Mouse (Mus musculus): ENCODE results near the gene Trove2. TPM values are rescaled to one million over a fixed set of nuclear protein-coding genes. Genes with fewer than 3 reads are reported as not detected.
A peak's percentile ranks its signal among the peaks of the same experiment; 100 is the strongest.

Gene Trove2
- polyA plus RNA-seq, 1 experiment from 2014 or later, result 7.7 TPM

DNA sequence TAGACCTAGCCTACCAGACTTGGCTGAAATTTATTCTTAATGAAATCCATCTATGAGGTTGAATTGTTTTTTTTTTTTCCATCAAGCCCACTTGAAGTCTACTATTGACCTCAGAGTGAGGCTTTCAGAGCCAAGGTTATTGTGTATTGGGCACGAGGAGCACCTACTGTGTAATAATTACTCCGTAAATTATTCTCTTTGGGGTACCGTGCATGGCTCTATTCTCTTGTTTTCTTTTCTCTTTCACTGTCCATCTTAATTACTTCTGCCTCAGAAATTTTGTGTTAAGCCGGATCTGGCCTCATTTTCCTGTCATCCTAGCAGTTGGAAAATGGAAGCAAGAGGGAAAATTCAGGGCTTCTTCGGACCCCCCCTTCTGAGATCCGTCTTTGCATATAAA, 34.7 kb downstream of the Trove2 start:
- Histone ChIP-seq H3K27me3 (replicated peaks; ENCODE audit: control insufficient read depth, insufficient read depth, low read length) (no peaks in the 10 kb centered on the region), H3K4me2 (no peak overlapping the region), H3K9ac (ENCODE audit: low read depth, low read length) (no peak overlapping the region), H3K4me3 (ENCODE audit: low read depth, low read length) (no peak overlapping the region), H3K27ac (ENCODE audit: low read depth, low read length) (no peak overlapping the region), H3K9me3 (ENCODE audit: control insufficient read depth, low read length) (no peaks in the 10 kb centered on the region), H3K36me3 (ENCODE audit: control insufficient read depth, insufficient read depth, low read length) (peaks cover 9% of the 10 kb centered on the region; the same call in 1 of the 2 replicates), H3K4me1 (replicated peaks; ENCODE audit: control insufficient read depth, insufficient read depth, low read length) (no peaks in the 10 kb centered on the region; the same call in 1 of the 2 replicates)
- ATAC-seq (replicated peaks; ENCODE audit: low FRiP score) (no peak), DNase-seq (ENCODE audit: low spot score) (no peak)
- 94% methylated on average over 6 of the region's 6 CpGs for WGBS

GRCm38 (mm10) chr1:143741331-143741730, 35.5 kb downstream of the Trove2 start:
- DNase-seq (ENCODE audit: low spot score) (no peak), ATAC-seq (replicated peaks; ENCODE audit: low FRiP score) (no peak)
- Histone ChIP-seq H3K36me3 (ENCODE audit: control insufficient read depth, insufficient read depth, low read length) (peaks cover 9% of the 10 kb centered on the region; the same call in 1 of the 2 replicates), H3K4me3 (ENCODE audit: low read depth, low read length) (no peak overlapping the region), H3K9me3 (ENCODE audit: control insufficient read depth, low read length) (no peaks in the 10 kb centered on the region), H3K27me3 (replicated peaks; ENCODE audit: control insufficient read depth, insufficient read depth, low read length) (no peaks in the 10 kb centered on the region), H3K9ac (ENCODE audit: low read depth, low read length) (no peak overlapping the region), H3K4me1 (replicated peaks; ENCODE audit: control insufficient read depth, insufficient read depth, low read length) (no peaks in the 10 kb centered on the region; the same call in 1 of the 2 replicates), H3K4me2 (no peak overlapping the region; the same call in 1 of the 2 replicates), H3K27ac (ENCODE audit: low read depth, low read length) (no peak overlapping the region)
- 75% methylated on average over 5 of the region's 5 CpGs for WGBS

GRCm38 (mm10) chr1:143740581-143740980, 36.3 kb downstream of the Trove2 start:
- DNase-seq (ENCODE audit: low spot score) (no peak), ATAC-seq (replicated peaks; ENCODE audit: low FRiP score) (no peak)
- Histone ChIP-seq H3K27ac (ENCODE audit: low read depth, low read length) (no peak overlapping the region), H3K9me3 (ENCODE audit: control insufficient read depth, low read length) (no peaks in the 10 kb centered on the region), H3K4me3 (ENCODE audit: low read depth, low read length) (peak overlapping the region; percentile 84), H3K36me3 (ENCODE audit: control insufficient read depth, insufficient read depth, low read length) (peaks cover 9% of the 10 kb centered on the region; the same call in 1 of the 2 replicates), H3K27me3 (replicated peaks; ENCODE audit: control insufficient read depth, insufficient read depth, low read length) (no peaks in the 10 kb centered on the region), H3K4me1 (replicated peaks; ENCODE audit: control insufficient read depth, insufficient read depth, low read length) (no peaks in the 10 kb centered on the region; the same call in 1 of the 2 replicates), H3K4me2 (peak overlapping the region; percentile 72), H3K9ac (ENCODE audit: low read depth, low read length) (no peak overlapping the region)
- 87% methylated on average over 9 of the region's 10 CpGs for WGBS

DNA sequence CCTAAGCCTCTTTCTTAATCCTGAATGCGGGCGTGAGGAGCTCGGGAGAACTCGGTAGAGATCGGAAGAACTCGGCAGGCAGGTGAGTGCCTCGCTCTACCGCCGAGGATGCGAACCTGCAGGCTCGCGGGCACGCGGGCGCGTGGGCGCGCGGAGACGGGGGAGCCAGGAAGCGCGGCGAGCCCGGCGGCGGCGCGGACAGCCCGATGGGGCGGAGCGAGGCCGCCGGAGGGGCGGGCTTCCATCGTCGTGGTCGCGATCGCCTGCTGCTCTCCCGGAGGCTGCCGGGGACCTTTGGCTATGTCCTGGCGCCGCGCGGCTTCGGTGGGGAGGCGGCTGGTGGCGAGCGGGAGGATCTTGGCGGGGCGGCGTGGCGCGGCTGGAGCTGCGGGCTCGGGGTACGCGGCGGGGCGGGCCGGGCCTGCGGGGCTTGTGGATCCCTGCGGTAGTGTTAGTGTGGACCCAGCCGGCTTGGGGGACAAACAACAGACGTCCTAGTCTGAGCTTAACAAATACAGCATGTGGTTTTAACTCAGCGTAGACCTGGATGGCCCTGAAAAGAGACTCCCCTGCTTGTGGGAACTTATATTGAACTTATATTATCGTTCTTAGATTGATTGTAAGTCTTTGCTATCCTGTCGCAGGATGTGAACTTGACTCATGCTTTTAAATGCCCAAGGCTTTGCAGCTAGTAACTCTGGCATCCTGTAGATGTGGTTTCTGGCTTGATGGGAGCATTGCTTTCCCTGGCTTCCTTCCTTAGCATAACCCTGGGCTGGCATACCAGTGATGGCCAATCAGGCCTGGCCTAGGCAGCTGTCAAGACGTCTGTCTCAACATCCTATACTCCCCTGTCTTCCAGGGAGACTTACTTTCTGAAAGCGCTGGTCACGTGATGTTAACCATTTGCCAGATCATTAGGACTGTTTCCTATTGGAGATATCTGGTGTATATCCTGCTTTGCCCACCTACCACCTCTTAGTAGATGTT, 37.2 kb downstream of the Trove2 start:
- WGBS, result under 1% methylated on average over 60 of the region's 71 CpGs
- peak overlapping the region; percentile 82 for H3K27ac ChIP-seq (ENCODE audit: low read depth, low read length)
- peak overlapping the region; percentile 81 for H3K9ac ChIP-seq (ENCODE audit: low read depth, low read length)
- H3K9me3 ChIP-seq (ENCODE audit: control insufficient read depth, low read length), result no peaks in the 10 kb centered on the region
- H3K4me1 ChIP-seq (replicated peaks; ENCODE audit: control insufficient read depth, insufficient read depth, low read length), result no peaks in the 10 kb centered on the region; the same call in 1 of the 2 replicates
- peaks cover 5% of the 10 kb centered on the region; the same call in 1 of the 2 replicates for H3K36me3 ChIP-seq (ENCODE audit: control insufficient read depth, insufficient read depth, low read length)
- ATAC-seq (replicated peaks; ENCODE audit: low FRiP score), result peak; percentile 88
- H3K27me3 ChIP-seq (replicated peaks; ENCODE audit: control insufficient read depth, insufficient read depth, low read length), result no peaks in the 10 kb centered on the region
- DNase-seq (ENCODE audit: low spot score), result peak; percentile 89
- peak overlapping the region; percentile 72 for H3K4me2 ChIP-seq
- peak overlapping the region; percentile 84 for H3K4me3 ChIP-seq (ENCODE audit: low read depth, low read length)

- WGBS, result 26% methylated on average over 11 of the region's 11 CpGs
Observed at GRCm38 (mm10) chr1:143738811-143739210, 38.1 kb downstream of the Trove2 start.

DNA sequence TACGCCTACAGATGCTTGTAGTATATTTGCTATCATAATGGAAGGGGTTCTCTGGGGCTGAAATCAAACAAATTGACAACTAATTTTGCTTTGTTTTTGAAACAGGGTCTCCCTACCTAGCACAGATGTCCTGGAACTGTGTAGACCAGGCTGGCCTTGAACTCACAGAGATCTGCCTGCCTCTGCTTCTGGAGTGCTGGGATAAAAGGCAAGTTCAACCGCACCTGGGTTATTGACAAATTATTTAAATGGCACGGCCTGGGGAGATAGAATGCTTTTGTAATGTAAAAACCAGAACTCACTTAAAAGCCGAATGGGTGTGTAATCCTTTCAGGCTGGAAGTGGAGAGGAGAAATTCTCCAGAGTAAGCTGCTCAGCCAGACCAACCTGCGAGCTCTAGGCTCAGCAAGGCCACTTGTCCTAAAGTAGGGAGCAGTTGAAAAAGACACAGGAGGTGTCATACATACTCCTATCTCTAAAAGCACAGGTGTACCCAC, 42.9 kb downstream of the Trove2 start:
- DNase-seq (ENCODE audit: low spot score) (no peak), ATAC-seq (replicated peaks; ENCODE audit: low FRiP score) (no peak)
- Histone ChIP-seq H3K9me3 (ENCODE audit: control insufficient read depth, low read length) (no peaks in the 10 kb centered on the region), H3K4me3 (ENCODE audit: low read depth, low read length) (no peak overlapping the region), H3K4me2 (no peak overlapping the region), H3K27me3 (replicated peaks; ENCODE audit: control insufficient read depth, insufficient read depth, low read length) (no peaks in the 10 kb centered on the region), H3K36me3 (ENCODE audit: control insufficient read depth, insufficient read depth, low read length) (no peaks in the 10 kb centered on the region), H3K9ac (ENCODE audit: low read depth, low read length) (no peak overlapping the region), H3K4me1 (replicated peaks; ENCODE audit: control insufficient read depth, insufficient read depth, low read length) (no peaks in the 10 kb centered on the region), H3K27ac (ENCODE audit: low read depth, low read length) (no peak overlapping the region)
- 81% methylated on average over 5 of the region's 5 CpGs for WGBS

More at GRCm38 (mm10) chr1:143738811-143739210, 38.1 kb downstream of the Trove2 start:
- Histone ChIP-seq H3K9ac (ENCODE audit: low read depth, low read length) (peak overlapping the region; percentile 81), H3K4me3 (ENCODE audit: low read depth, low read length) (peak overlapping the region; percentile 84), H3K36me3 (ENCODE audit: control insufficient read depth, insufficient read depth, low read length) (peaks cover 5% of the 10 kb centered on the region; the same call in 1 of the 2 replicates), H3K4me2 (peak overlapping the region; percentile 72), H3K9me3 (ENCODE audit: control insufficient read depth, low read length) (no peaks in the 10 kb centered on the region), H3K27ac (ENCODE audit: low read depth, low read length) (peak overlapping the region; percentile 55; the same call in 1 of the 2 replicates), H3K4me1 (replicated peaks; ENCODE audit: control insufficient read depth, insufficient read depth, low read length) (no peaks in the 10 kb centered on the region; the same call in 1 of the 2 replicates), H3K27me3 (replicated peaks; ENCODE audit: control insufficient read depth, insufficient read depth, low read length) (no peaks in the 10 kb centered on the region)
- ATAC-seq (replicated peaks; ENCODE audit: low FRiP score), result 0 out of 2 replicates have a peak, but pooled peaks have one; percentile 6
- no peak for DNase-seq (ENCODE audit: low spot score)

DNA sequence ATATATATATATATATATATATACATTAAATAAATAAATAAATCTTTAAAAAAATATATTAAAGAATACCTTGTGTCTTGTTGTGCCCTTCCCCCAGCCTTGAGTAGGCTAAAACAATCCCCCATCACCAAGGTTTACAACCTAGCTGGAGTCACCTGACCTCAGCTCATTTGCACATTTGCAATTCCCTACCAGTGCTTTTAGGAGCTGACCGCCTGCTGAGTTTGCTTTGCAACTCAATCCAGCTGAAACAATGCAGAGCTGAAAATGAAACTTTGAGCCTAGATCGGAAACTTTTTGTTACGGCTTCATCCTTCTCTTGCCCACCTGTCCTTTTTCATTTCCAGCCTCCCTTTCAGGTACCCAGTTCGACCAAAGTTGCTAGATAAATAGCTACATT, 45.2 kb downstream of the Trove2 start:
- DNase-seq (ENCODE audit: low spot score) (no peak), ATAC-seq (replicated peaks; ENCODE audit: low FRiP score) (no peak)
- Histone ChIP-seq H3K36me3 (ENCODE audit: control insufficient read depth, insufficient read depth, low read length) (no peaks in the 10 kb centered on the region), H3K4me1 (replicated peaks; ENCODE audit: control insufficient read depth, insufficient read depth, low read length) (no peaks in the 10 kb centered on the region), H3K4me3 (ENCODE audit: low read depth, low read length) (no peak overlapping the region), H3K9ac (ENCODE audit: low read depth, low read length) (no peak overlapping the region), H3K27me3 (replicated peaks; ENCODE audit: control insufficient read depth, insufficient read depth, low read length) (no peaks in the 10 kb centered on the region), H3K9me3 (ENCODE audit: control insufficient read depth, low read length) (no peaks in the 10 kb centered on the region), H3K4me2 (no peak overlapping the region), H3K27ac (ENCODE audit: low read depth, low read length) (no peak overlapping the region)
- WGBS, result 54% methylated on average over 4 of the region's 4 CpGs

DNA sequence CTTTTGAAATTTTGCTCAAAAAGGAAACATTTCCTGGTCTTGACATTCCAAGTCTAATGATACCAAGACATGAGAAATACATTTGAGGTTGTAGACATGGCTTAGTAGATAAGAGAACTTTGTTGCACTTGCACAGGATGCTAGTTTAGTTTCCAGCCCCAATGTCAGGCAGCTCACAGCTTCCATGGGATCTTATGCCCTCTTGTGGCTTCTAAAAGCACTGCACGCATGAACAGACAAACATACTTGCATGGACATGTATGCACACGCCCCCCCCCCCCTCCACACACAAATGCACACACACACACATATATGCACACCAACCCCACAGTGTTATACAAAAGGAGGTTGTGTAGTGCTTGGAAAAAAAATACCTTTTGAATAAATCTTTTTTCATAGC, 46.0 kb downstream of the Trove2 start:
- no peaks in the 10 kb centered on the region for H3K36me3 ChIP-seq (ENCODE audit: control insufficient read depth, insufficient read depth, low read length)
- H3K9me3 ChIP-seq (ENCODE audit: control insufficient read depth, low read length), result no peaks in the 10 kb centered on the region
- no peak overlapping the region for H3K9ac ChIP-seq (ENCODE audit: low read depth, low read length)
- no peaks in the 10 kb centered on the region for H3K27me3 ChIP-seq (replicated peaks; ENCODE audit: control insufficient read depth, insufficient read depth, low read length)
- peak; percentile 60; the same call in 1 of the 2 replicates for ATAC-seq (replicated peaks; ENCODE audit: low FRiP score)
- H3K27ac ChIP-seq (ENCODE audit: low read depth, low read length), result no peak overlapping the region
- DNase-seq (ENCODE audit: low spot score), result no peak
- WGBS, result 67% methylated on average over 2 of the region's 2 CpGs
- H3K4me3 ChIP-seq (ENCODE audit: low read depth, low read length), result no peak overlapping the region
- H3K4me2 ChIP-seq, result no peak overlapping the region
- no peaks in the 10 kb centered on the region for H3K4me1 ChIP-seq (replicated peaks; ENCODE audit: control insufficient read depth, insufficient read depth, low read length)
